Mouse (Mus musculus): ENCODE measurements around the gene Kcnk10. TPM values are rescaled to one million over a fixed set of nuclear protein-coding genes. Genes with fewer than 3 reads are reported as not detected.

Gene Kcnk10
- total RNA-seq, 1 experiment from 2014 or later, result not detected

- ATAC-seq (replicated peaks; ENCODE audit: low read depth, poor library complexity, severe bottlenecking), result no peak
Measured at GRCm38 (mm10) chr12:98573317-98574270, 4.5 kb downstream of the Kcnk10 start.

- peak; percentile 56 for ATAC-seq (replicated peaks; ENCODE audit: low read depth, poor library complexity, severe bottlenecking)
Measured at GRCm38 (mm10) chr12:98571896-98572680, 6.0 kb downstream of the Kcnk10 start.

- ATAC-seq (replicated peaks; ENCODE audit: low read depth, poor library complexity, severe bottlenecking), result peak; percentile 40
Measured at GRCm38 (mm10) chr12:98569380-98569779, 8.7 kb downstream of the Kcnk10 start.

GRCm38 (mm10) chr12:98567877-98568276 is 10.2 kb downstream of the Kcnk10 start:
- no peak for ATAC-seq (replicated peaks; ENCODE audit: low read depth, poor library complexity, severe bottlenecking)

- no peak for ATAC-seq (replicated peaks; ENCODE audit: low read depth, poor library complexity, severe bottlenecking)
Measured at GRCm38 (mm10) chr12:98564383-98564782, 13.7 kb downstream of the Kcnk10 start.

- no peak for ATAC-seq (replicated peaks; ENCODE audit: low read depth, poor library complexity, severe bottlenecking)
Measured at GRCm38 (mm10) chr12:98563261-98563660, 14.8 kb downstream of the Kcnk10 start.

GRCm38 (mm10) chr12:98562341-98562977 is 15.7 kb downstream of the Kcnk10 start:
- ATAC-seq (replicated peaks; ENCODE audit: low read depth, poor library complexity, severe bottlenecking), result no peak

- no peak for ATAC-seq (replicated peaks; ENCODE audit: low read depth, poor library complexity, severe bottlenecking)
Measured at GRCm38 (mm10) chr12:98560038-98560437, 18.1 kb downstream of the Kcnk10 start.

GRCm38 (mm10) chr12:98557013-98557677 is 21.0 kb downstream of the Kcnk10 start:
- ATAC-seq (replicated peaks; ENCODE audit: low read depth, poor library complexity, severe bottlenecking), result peak; percentile 62

- no peak for ATAC-seq (replicated peaks; ENCODE audit: low read depth, poor library complexity, severe bottlenecking)
Measured at GRCm38 (mm10) chr12:98549981-98550380, 28.1 kb downstream of the Kcnk10 start.

- no peak for ATAC-seq (replicated peaks; ENCODE audit: low read depth, poor library complexity, severe bottlenecking)
Measured at GRCm38 (mm10) chr12:98548141-98548540, 30.0 kb downstream of the Kcnk10 start.

- ATAC-seq (replicated peaks; ENCODE audit: low read depth, poor library complexity, severe bottlenecking), result no peak
Measured at GRCm38 (mm10) chr12:98545875-98546274, 32.2 kb downstream of the Kcnk10 start.

GRCm38 (mm10) chr12:98545251-98545560 is 32.9 kb downstream of the Kcnk10 start:
- ATAC-seq (replicated peaks; ENCODE audit: low read depth, poor library complexity, severe bottlenecking), result no peak

- ATAC-seq (replicated peaks; ENCODE audit: low read depth, poor library complexity, severe bottlenecking), result no peak
Measured at GRCm38 (mm10) chr12:98544545-98545250, 33.4 kb downstream of the Kcnk10 start.

- ATAC-seq (replicated peaks; ENCODE audit: low read depth, poor library complexity, severe bottlenecking), result no peak
Measured at GRCm38 (mm10) chr12:98536760-98537159, 41.4 kb downstream of the Kcnk10 start.

- no peak for ATAC-seq (replicated peaks; ENCODE audit: low read depth, poor library complexity, severe bottlenecking)
Measured at GRCm38 (mm10) chr12:98536036-98536435, 42.1 kb downstream of the Kcnk10 start.

- ATAC-seq (replicated peaks; ENCODE audit: low read depth, poor library complexity, severe bottlenecking), result no peak
Measured at GRCm38 (mm10) chr12:98535494-98535901, 42.6 kb downstream of the Kcnk10 start.

- no peak for ATAC-seq (replicated peaks; ENCODE audit: low read depth, poor library complexity, severe bottlenecking)
Measured at GRCm38 (mm10) chr12:98528635-98529034, 49.5 kb downstream of the Kcnk10 start.

- ATAC-seq (replicated peaks; ENCODE audit: low read depth, poor library complexity, severe bottlenecking), result no peak
Measured at GRCm38 (mm10) chr12:98525361-98525760, 52.7 kb downstream of the Kcnk10 start.
